Mouse (Mus musculus): ENCODE data around the gene Gtdc1. TPM values are rescaled to one million over a fixed set of nuclear protein-coding genes. Genes with fewer than 3 reads are reported as not detected.

Gene Gtdc1
- polyA plus RNA-seq, 1 experiment = 4.9 TPM

DNA sequence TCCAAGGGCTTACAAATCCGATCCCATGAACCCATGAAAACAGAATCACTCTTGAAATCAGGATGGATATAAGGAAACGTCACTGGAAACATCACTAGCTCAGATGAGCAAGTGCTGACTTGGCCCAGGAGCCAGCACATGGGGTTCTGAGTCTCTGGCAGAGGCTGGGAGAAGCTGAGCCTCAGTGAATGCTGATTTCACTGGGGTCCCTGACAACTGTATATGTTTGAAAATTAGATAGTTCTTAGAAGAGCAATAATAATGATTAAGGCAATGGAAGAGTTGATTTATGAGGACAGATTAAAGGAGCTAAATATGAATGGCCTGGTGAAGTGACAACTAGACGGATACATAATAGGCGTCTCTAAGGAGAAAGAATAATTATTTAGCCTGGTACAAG is 289.3 kb downstream of the Gtdc1 start:
- H3K4me2 ChIP-seq (ENCODE audit: low read depth) = no peak overlapping the region
- H3K27me3 ChIP-seq (ENCODE audit: control insufficient read depth, insufficient read depth, insufficient read length) = no peaks in the 10 kb centered on the region
- no peaks in the 10 kb centered on the region for H3K36me3 ChIP-seq (ENCODE audit: control insufficient read depth, insufficient read depth)
- H3K79me2 ChIP-seq (ENCODE audit: control insufficient read depth, insufficient read depth) = no peaks in the 10 kb centered on the region
- no peak overlapping the region for H3K4me3 ChIP-seq
- H3ac ChIP-seq (ENCODE audit: control insufficient read depth, insufficient read length) = no peak overlapping the region
- no peak for TF ChIP-seq TCF12 (IDR thresholded peaks at IDR 0.05; ENCODE audit: insufficient read depth, poor library complexity, severe bottlenecking)
- TF ChIP-seq CEBPB (IDR thresholded peaks at IDR 0.05; ENCODE audit: insufficient read depth, poor library complexity, severe bottlenecking) = no peak
- TF ChIP-seq SRF (IDR thresholded peaks at IDR 0.05; ENCODE audit: control insufficient read depth, insufficient read length, low read depth) = no peak
- no peak for TF ChIP-seq MYOD1 (IDR thresholded peaks at IDR 0.05; ENCODE audit: control insufficient read depth in 1 of 3, insufficient read length in 2 of 3, low read depth in 2 of 3)
- TF ChIP-seq MAX (IDR thresholded peaks at IDR 0.05; ENCODE audit: low read depth) = no peak
- no peak for TF ChIP-seq POLR2AphosphoS2 (IDR thresholded peaks at IDR 0.05; ENCODE audit: insufficient read length, low read depth)
- TF ChIP-seq REST (IDR thresholded peaks at IDR 0.05; ENCODE audit: insufficient read depth, insufficient read length) = no peak
- no peak for TF ChIP-seq POLR2A (IDR thresholded peaks at IDR 0.05; ENCODE audit: insufficient read length, low read depth)
- no peak for TF ChIP-seq TCF3 (IDR thresholded peaks at IDR 0.05; ENCODE audit: insufficient read length, low read depth)
- no peak for TF ChIP-seq E2F4 (IDR thresholded peaks at IDR 0.05; ENCODE audit: insufficient read depth)
- no peak for TF ChIP-seq USF1 (IDR thresholded peaks at IDR 0.05; ENCODE audit: low read depth)
- no peak for TF ChIP-seq MYOG (IDR thresholded peaks at IDR 0.05; ENCODE audit: control insufficient read depth in 1 of 3, insufficient read depth in 1 of 3, insufficient read length in 2 of 3, low read depth in 2 of 3)

DNA sequence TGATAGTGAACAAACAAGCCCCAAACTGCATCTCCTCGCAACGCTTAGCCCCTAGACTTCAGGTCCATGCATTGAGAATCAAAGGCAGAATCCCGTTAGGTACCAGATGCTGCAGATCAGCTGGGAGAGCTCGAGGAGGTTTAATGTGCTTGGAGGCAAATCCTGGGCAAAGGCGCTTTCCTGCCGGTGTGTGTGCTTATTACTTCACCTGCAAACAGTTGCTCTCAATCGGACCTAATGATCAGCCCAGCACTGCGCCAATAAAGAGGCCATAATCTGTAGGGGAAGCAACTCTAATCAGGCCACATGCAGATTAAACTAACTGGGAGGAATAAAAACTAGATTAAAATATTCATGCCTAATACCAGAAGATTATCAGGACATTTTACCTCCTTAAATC is 293.5 kb downstream of the Gtdc1 start:
- H3K27me3 ChIP-seq (ENCODE audit: control insufficient read depth, insufficient read depth, insufficient read length) = no peaks in the 10 kb centered on the region
- no peak overlapping the region for H3ac ChIP-seq (ENCODE audit: control insufficient read depth, insufficient read length)
- TF ChIP-seq E2F4 (IDR thresholded peaks at IDR 0.05; ENCODE audit: insufficient read depth) = no peak
- no peak for TF ChIP-seq MYOG (IDR thresholded peaks at IDR 0.05; ENCODE audit: control insufficient read depth in 1 of 3, insufficient read depth in 1 of 3, insufficient read length in 2 of 3, low read depth in 2 of 3)
- TF ChIP-seq TCF12 (IDR thresholded peaks at IDR 0.05; ENCODE audit: insufficient read depth, poor library complexity, severe bottlenecking) = no peak
- no peak for TF ChIP-seq USF1 (IDR thresholded peaks at IDR 0.05; ENCODE audit: low read depth)
- TF ChIP-seq CEBPB (IDR thresholded peaks at IDR 0.05; ENCODE audit: insufficient read depth, poor library complexity, severe bottlenecking) = no peak
- no peak for TF ChIP-seq POLR2AphosphoS2 (IDR thresholded peaks at IDR 0.05; ENCODE audit: insufficient read length, low read depth)
- no peak for TF ChIP-seq SRF (IDR thresholded peaks at IDR 0.05; ENCODE audit: control insufficient read depth, insufficient read length, low read depth)
- no peak for TF ChIP-seq MAX (IDR thresholded peaks at IDR 0.05; ENCODE audit: low read depth)
- no peak for TF ChIP-seq REST (IDR thresholded peaks at IDR 0.05; ENCODE audit: insufficient read depth, insufficient read length)
- no peak for TF ChIP-seq MYOD1 (IDR thresholded peaks at IDR 0.05; ENCODE audit: control insufficient read depth in 1 of 3, insufficient read length in 2 of 3, low read depth in 2 of 3)
- TF ChIP-seq TCF3 (IDR thresholded peaks at IDR 0.05; ENCODE audit: insufficient read length, low read depth) = no peak
- TF ChIP-seq POLR2A (IDR thresholded peaks at IDR 0.05; ENCODE audit: insufficient read length, low read depth) = no peak
- no peak overlapping the region for H3K4me2 ChIP-seq (ENCODE audit: low read depth)
- H3K36me3 ChIP-seq (ENCODE audit: control insufficient read depth, insufficient read depth) = no peaks in the 10 kb centered on the region
- H3K79me2 ChIP-seq (ENCODE audit: control insufficient read depth, insufficient read depth) = no peaks in the 10 kb centered on the region
- H3K4me3 ChIP-seq = no peak overlapping the region

DNA sequence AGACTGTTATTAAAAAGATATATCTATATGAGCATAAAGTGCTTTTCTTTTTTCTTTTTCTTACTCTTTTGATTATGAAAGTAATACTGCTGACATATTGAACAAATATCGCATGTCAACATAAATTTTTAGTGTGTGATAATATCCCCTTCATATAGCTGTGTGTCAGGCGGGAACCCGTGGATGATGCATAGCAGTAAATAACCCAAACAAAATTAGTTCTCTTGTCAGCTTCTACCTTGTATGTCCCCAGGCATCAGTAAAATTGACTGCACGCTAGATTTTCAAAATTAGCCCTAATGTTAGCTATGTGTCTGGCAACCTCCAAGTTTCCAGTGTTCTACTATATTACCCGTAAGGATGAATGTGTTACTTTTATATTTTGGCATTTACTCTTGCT is 294.4 kb downstream of the Gtdc1 start:
- Histone ChIP-seq H3K4me2 (ENCODE audit: low read depth) (no peak overlapping the region), H3K36me3 (ENCODE audit: control insufficient read depth, insufficient read depth) (no peaks in the 10 kb centered on the region), H3ac (ENCODE audit: control insufficient read depth, insufficient read length) (no peak overlapping the region), H3K27me3 (ENCODE audit: control insufficient read depth, insufficient read depth, insufficient read length) (no peaks in the 10 kb centered on the region), H3K4me3 (no peak overlapping the region), H3K79me2 (ENCODE audit: control insufficient read depth, insufficient read depth) (no peaks in the 10 kb centered on the region)
- TF ChIP-seq TCF12 (IDR thresholded peaks at IDR 0.05; ENCODE audit: insufficient read depth, poor library complexity, severe bottlenecking) (no peak), MYOD1 (IDR thresholded peaks at IDR 0.05; ENCODE audit: control insufficient read depth in 1 of 3, insufficient read length in 2 of 3, low read depth in 2 of 3) (no peak), E2F4 (IDR thresholded peaks at IDR 0.05; ENCODE audit: insufficient read depth) (no peak), USF1 (IDR thresholded peaks at IDR 0.05; ENCODE audit: low read depth) (no peak), POLR2A (IDR thresholded peaks at IDR 0.05; ENCODE audit: insufficient read length, low read depth) (no peak), TCF3 (IDR thresholded peaks at IDR 0.05; ENCODE audit: insufficient read length, low read depth) (no peak), MAX (IDR thresholded peaks at IDR 0.05; ENCODE audit: low read depth) (no peak), REST (IDR thresholded peaks at IDR 0.05; ENCODE audit: insufficient read depth, insufficient read length) (no peak), POLR2AphosphoS2 (IDR thresholded peaks at IDR 0.05; ENCODE audit: insufficient read length, low read depth) (no peak), SRF (IDR thresholded peaks at IDR 0.05; ENCODE audit: control insufficient read depth, insufficient read length, low read depth) (no peak), MYOG (IDR thresholded peaks at IDR 0.05; ENCODE audit: control insufficient read depth in 1 of 3, insufficient read depth in 1 of 3, insufficient read length in 2 of 3, low read depth in 2 of 3) (no peak), CEBPB (IDR thresholded peaks at IDR 0.05; ENCODE audit: insufficient read depth, poor library complexity, severe bottlenecking) (no peak)

DNA sequence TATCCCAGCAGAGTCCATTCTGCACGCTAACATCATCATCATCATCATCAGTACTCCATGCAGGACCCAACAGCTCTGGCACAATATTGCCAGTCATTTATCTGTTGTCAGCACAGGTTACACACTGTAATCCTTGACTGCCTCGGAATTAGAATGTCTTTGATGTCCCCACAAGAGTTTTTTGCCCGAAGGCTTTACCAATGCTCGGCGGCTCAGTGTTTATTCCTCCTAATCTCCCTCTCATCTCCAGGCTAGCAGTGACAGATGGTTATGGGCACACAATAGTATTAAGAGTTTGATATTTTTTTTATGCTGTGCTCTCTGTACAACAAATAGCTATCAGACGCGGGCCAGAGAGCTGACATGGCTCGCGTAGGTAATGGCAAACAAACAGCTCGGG is 294.9 kb downstream of the Gtdc1 start:
- H3K4me2 ChIP-seq (ENCODE audit: low read depth) = no peak overlapping the region
- no peak overlapping the region for H3K4me3 ChIP-seq
- no peaks in the 10 kb centered on the region for H3K79me2 ChIP-seq (ENCODE audit: control insufficient read depth, insufficient read depth)
- no peaks in the 10 kb centered on the region for H3K36me3 ChIP-seq (ENCODE audit: control insufficient read depth, insufficient read depth)
- TF ChIP-seq E2F4 (IDR thresholded peaks at IDR 0.05; ENCODE audit: insufficient read depth) (no peak), POLR2AphosphoS2 (IDR thresholded peaks at IDR 0.05; ENCODE audit: insufficient read length, low read depth) (no peak), MYOG (IDR thresholded peaks at IDR 0.05; ENCODE audit: control insufficient read depth in 1 of 3, insufficient read depth in 1 of 3, insufficient read length in 2 of 3, low read depth in 2 of 3) (no peak), USF1 (IDR thresholded peaks at IDR 0.05; ENCODE audit: low read depth) (no peak), TCF12 (IDR thresholded peaks at IDR 0.05; ENCODE audit: insufficient read depth, poor library complexity, severe bottlenecking) (no peak), POLR2A (IDR thresholded peaks at IDR 0.05; ENCODE audit: insufficient read length, low read depth) (no peak), CEBPB (IDR thresholded peaks at IDR 0.05; ENCODE audit: insufficient read depth, poor library complexity, severe bottlenecking) (no peak), MAX (IDR thresholded peaks at IDR 0.05; ENCODE audit: low read depth) (no peak), SRF (IDR thresholded peaks at IDR 0.05; ENCODE audit: control insufficient read depth, insufficient read length, low read depth) (no peak), MYOD1 (IDR thresholded peaks at IDR 0.05; ENCODE audit: control insufficient read depth in 1 of 3, insufficient read length in 2 of 3, low read depth in 2 of 3) (no peak), REST (IDR thresholded peaks at IDR 0.05; ENCODE audit: insufficient read depth, insufficient read length) (no peak), TCF3 (IDR thresholded peaks at IDR 0.05; ENCODE audit: insufficient read length, low read depth) (no peak)
- no peaks in the 10 kb centered on the region for H3K27me3 ChIP-seq (ENCODE audit: control insufficient read depth, insufficient read depth, insufficient read length)
- no peak overlapping the region for H3ac ChIP-seq (ENCODE audit: control insufficient read depth, insufficient read length)
